Comparison of ENCODE assay signal across 21 mouse cellular contexts in genomic region chr5:150994096-150994495, GRCm38 (mm10). TPM values are rescaled to one million over a fixed set of nuclear protein-coding genes. Genes with fewer than 3 reads are reported as not detected.
DNase-seq lines count a peak whose midpoint lies in the region; ATAC-seq lines count a peak whose summit lies in the region.
"Had no signal": no experiment of that assay in that cellular context is flagged by ENCODE, and none has a peak within 500 bp of the region (broad histone marks: within the 10 kb centered on the region; RNA-seq: fewer than 3 reads in every experiment).

No protein-coding gene starts in this region.

- no peaks in the 10 kb centered on the region for H3K36me3 ChIP-seq in heart, embryonic 10.5 days
- no peaks in the 10 kb centered on the region for H3K36me3 ChIP-seq in heart, embryonic 12.5 days
- H3K36me3 ChIP-seq: G1E had no signal

- no peak overlapping the region for H3K9ac ChIP-seq in heart, embryonic 12.5 days

- H3K4me1 ChIP-seq in heart, embryonic 10.5 days: peaks cover 8% of the 10 kb centered on the region; the same call in 1 of the 2 replicates
- no peaks in the 10 kb centered on the region for H3K4me1 ChIP-seq in heart, embryonic 12.5 days (replicated peaks)

- H3K4me2 ChIP-seq in heart, embryonic 12.5 days: no peak overlapping the region

- WGBS in heart, embryonic 10.5 days: 84% methylated on average over 7 of the region's 7 CpGs
- 87% methylated on average over 7 of the region's 7 CpGs for WGBS in heart, embryonic 12.5 days

- ATAC-seq in heart, embryonic 12.5 days (ENCODE audit: insufficient number of reproducible peaks, low FRiP score): no peak
- ATAC-seq: activated CD4-positive, CD25-positive, alpha-beta regulatory T cell, adult 4 months; CD4-positive, CD25-positive, alpha-beta regulatory T cell, adult 4 months; Patski had no signal

- no peak overlapping the region for H3K4me3 ChIP-seq in heart, embryonic 10.5 days
- no peak overlapping the region for H3K4me3 ChIP-seq in heart, embryonic 12.5 days

- H3K27me3 ChIP-seq in heart, embryonic 10.5 days (ENCODE audit: insufficient read depth, poor library complexity, severe bottlenecking): no peaks in the 10 kb centered on the region
- no peaks in the 10 kb centered on the region for H3K27me3 ChIP-seq in heart, embryonic 12.5 days (replicated peaks)
- H3K27me3 ChIP-seq: CH12.LX, Patski had no signal

- DNase-seq in heart, adult 11 months: peak; percentile 52
- DNase-seq in heart, adult 8-10 months (ENCODE audit: low spot score): no peak
- DNase-seq in heart, embryonic 10.5 days (ENCODE audit: low spot score): peak; percentile 69
- DNase-seq: adrenal gland, adult 2 months; adrenal gland, adult 8-10 months; adrenal gland, postnatal 10 days; adrenal gland, postnatal 14 days; adrenal gland, postnatal 25 days; adrenal gland, postnatal 36 days; B cell, adult 2 months; cerebellum, adult 11 months; cerebellum, adult 11-12 months; cerebellum, adult 18-20 months had no signal

- H3K27ac ChIP-seq in heart, embryonic 10.5 days: no peak overlapping the region
- H3K27ac ChIP-seq in heart, embryonic 12.5 days (ENCODE audit: poor library complexity, severe bottlenecking): no peak overlapping the region

- H3K9me3 ChIP-seq in heart, embryonic 10.5 days: no peaks in the 10 kb centered on the region
- H3K9me3 ChIP-seq in heart, embryonic 12.5 days (replicated peaks): no peaks in the 10 kb centered on the region; the same call in 1 of the 2 replicates

RNA-seq across cellular contexts. Expression of gene Kl, which starts 41.7 kb away (rescaled TPM):
- under 1 TPM in 3 of 4 experiments, not detected in 1; 0.05 to 0.09 (median 0.06) TPM for total RNA-seq in heart, adult 8-10 months (2022)
- polyA plus RNA-seq in heart, embryonic 10.5 days (2016; fragmentation: Nextera tagmentation; extraction: Ambion mirVana): 0.10 and 0.18 TPM in 2 replicates
- polyA plus RNA-seq in heart, embryonic 12.5 days (2016; fragmentation: Nextera tagmentation; extraction: Ambion mirVana): 0.45 and 0.65 TPM in 2 replicates
- total RNA-seq: CH12.LX, MEL had no signal
- polyA plus RNA-seq: C2C12; CD4-positive, CD25-positive, alpha-beta regulatory T cell, adult 4 months; G1E had no signal
